Mouse (Mus musculus) cortical plate, adult 2 months (tissue): ENCODE data around the gene Stip1. TPM values are rescaled to one million over a fixed set of nuclear protein-coding genes. Genes with fewer than 3 reads are reported as not detected.

Source experiments
- H3K27ac ChIP-seq: fragments of 200-500 bp; 2 replicates; pipeline ENCODE4 v1.5.1; 2012; ENCODE audit warnings: low read length, control low read depth, inconsistent platforms; ENCODE audit not compliant: insufficient read depth
- H3K4me1 ChIP-seq: fragments of 200-500 bp; 2 replicates; pipeline ENCODE4 v1.6.1; 2011; ENCODE audit warnings: low read length; ENCODE audit not compliant: control insufficient read depth, insufficient read depth
- H3K4me3 ChIP-seq: fragments of 200-500 bp; 2 replicates; pipeline ENCODE4 v1.5.1; 2011; ENCODE audit warnings: mild to moderate bottlenecking, low read length, control low read depth; ENCODE audit not compliant: insufficient read depth
- CTCF ChIP-seq: fragments of 200-500 bp; IDR thresholded peaks from 2 replicates; pipeline ENCODE4 v1.5.1; 2011; ENCODE audit warnings: mild to moderate bottlenecking, control low read depth, low read length; ENCODE audit not compliant: insufficient read depth; ENCODE audit errors: extremely low read depth
- POLR2A ChIP-seq: fragments of 200-500 bp; IDR thresholded peaks from 2 replicates; pipeline ENCODE4 v1.6.1; 2011; ENCODE audit warnings: mild to moderate bottlenecking, low read length, control low read depth; ENCODE audit not compliant: insufficient read depth; ENCODE audit errors: extremely low read depth
- polyA plus RNA-seq: library from polyadenylated mRNA; depleted of rRNA; stranded (reverse); fragments of >200 nt; gene quantifications from 2 replicates; pipeline ENCODE4 v1.2.3, GENCODE M21; 2012

The Stip1 gene
- polyA plus RNA-seq, 1 experiment, result 140 TPM

DNA sequence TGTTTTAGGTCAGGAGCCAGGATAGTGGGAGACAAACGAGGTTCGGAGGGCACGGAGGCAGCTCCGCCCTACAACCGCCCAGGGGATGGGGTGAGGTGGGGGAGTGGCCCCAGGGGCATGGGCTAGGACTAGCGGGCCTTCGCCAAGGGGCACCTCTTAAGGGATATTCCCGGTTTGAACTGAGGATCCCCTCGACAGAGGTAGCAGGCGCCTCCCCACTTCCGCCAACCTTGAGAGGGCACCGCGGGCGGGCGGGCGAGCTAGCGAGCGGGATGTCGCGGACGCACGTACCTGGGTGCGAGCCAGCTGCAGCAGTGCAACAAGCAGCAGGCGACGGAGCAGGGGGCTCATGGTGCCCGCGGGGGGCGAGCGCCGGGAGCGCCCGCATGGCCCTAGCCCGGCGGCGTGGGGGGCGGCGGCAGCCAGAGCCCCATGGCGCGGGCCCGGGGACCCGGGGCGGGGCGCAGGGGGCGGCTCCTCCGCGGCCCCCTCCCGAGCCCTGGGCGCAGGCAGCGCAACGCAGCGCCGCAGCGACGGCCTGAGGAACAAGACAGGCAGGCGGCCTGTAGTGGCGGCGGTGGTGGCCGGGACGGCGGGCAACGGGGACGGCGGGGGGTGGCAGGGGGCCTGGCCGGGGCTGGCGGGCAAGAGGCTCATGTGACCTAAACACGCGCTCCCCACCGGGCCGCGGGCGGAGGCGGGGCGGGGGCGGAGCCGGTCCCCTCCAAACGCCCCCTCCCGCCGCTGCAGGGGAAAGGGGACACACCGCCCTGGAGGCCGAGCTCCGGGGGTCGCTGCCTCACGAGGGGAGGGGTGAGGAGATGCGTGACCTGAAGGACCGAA lies 52.5 kb downstream of the Stip1 start, which contains the start of gene Vegfb:
Gene Vegfb, minus strand, starts transcription at position 591 of the 843 bp plus-strand sequence.
- no peak for TF ChIP-seq CTCF
- TF ChIP-seq POLR2A, result peak; percentile 36; the same call in 1 of the 2 replicates
- H3K4me3 ChIP-seq, result peak within 1 kb of the TSS; percentile 80
- 0 out of 2 replicates have a peak, but pooled peaks cover 2% of the 10 kb centered on the region for H3K4me1 ChIP-seq
- peak within 1 kb of the TSS; percentile 92 for H3K27ac ChIP-seq

DNA sequence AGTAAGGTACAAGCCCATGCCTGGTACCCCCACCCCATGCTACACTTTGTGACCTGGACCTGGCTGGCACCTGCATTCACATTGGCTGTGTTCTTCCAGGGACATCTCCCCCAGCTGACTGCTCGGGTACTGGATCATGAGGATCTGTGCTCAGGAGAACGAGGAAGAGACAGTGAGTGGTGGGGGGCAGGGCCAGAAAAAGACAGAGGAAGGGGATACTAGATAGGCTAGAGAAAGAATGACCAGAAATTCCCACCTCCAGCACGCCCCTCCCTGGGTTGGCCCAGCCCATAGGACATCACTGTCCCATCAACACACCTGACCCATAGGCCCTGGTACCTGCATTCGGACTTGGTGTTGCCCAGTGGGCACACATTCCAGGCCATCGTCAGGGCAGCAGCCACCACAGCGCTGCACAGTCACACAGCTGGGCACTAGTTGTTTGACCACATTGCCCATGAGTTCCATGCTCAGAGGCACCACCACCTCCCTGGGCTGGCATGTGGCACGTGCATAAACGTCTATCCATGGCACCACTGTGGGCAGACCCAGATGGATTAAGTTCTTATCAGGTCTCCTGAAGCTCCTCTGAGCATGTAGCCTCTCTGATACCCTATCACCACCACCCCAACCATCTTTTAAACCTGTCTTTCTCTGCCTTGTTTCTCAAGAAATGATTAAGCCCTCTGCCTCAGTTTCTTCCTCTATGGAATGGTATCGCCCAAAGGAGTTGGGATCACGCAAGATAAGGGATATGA lies 53.6 kb downstream of the Stip1 start:
- no peak overlapping the region; the same call in 1 of the 2 replicates for H3K4me3 ChIP-seq
- 0 out of 2 replicates have a peak, but pooled peaks cover 2% of the 10 kb centered on the region for H3K4me1 ChIP-seq
- TF ChIP-seq POLR2A, result no peak
- TF ChIP-seq CTCF, result no peak
- H3K27ac ChIP-seq, result 0 out of 2 replicates have a peak overlapping the region, but pooled peaks have one; percentile 92

DNA sequence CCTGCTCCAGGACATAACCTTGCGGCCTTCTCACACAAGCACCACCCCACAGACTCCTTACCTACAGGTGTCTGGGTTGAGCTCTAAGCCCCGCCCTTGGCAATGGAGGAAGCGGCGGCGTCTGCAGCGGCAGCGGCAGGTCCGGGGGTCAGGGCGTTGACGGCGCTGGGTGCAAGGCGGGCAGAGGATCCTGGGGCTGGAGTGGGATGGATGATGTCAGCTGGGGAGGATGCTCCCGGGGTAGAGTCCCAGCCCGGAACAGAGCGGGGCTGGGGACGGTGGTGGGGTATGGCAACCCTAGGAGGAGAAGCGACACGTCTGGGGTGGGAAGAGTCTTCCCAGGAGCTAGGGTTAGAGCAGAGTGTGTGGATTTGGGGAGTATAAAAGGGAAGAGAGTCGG lies 54.5 kb downstream of the Stip1 start:
- TF ChIP-seq POLR2A (no peak), CTCF (no peak)
- Histone ChIP-seq H3K27ac (no peak overlapping the region), H3K4me3 (no peak overlapping the region), H3K4me1 (0 out of 2 replicates have a peak, but pooled peaks cover 2% of the 10 kb centered on the region)

DNA sequence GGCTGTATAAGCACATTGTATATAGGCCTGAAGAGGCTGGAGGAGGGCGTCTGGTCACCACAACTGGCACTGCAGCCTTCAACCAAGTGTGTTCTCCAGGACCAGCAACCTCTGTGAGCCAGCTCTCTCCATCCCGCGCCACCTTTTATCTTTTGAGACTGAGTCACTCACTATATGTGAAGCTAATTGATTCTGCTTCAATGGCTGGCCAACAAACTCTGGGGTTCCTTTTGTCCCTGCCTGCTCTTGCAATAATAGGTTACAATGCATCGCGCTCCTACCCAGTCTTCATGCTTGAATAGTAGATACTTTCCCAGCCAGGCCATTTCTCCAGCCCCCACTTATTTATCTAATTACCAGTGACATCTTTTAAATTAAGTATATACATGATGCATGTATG lies 56.1 kb downstream of the Stip1 start:
- Histone ChIP-seq H3K27ac (no peak overlapping the region), H3K4me1 (peaks cover 4% of the 10 kb centered on the region; the same call in 1 of the 2 replicates), H3K4me3 (no peak overlapping the region)
- TF ChIP-seq POLR2A, result no peak
- TF ChIP-seq CTCF, result no peak

DNA sequence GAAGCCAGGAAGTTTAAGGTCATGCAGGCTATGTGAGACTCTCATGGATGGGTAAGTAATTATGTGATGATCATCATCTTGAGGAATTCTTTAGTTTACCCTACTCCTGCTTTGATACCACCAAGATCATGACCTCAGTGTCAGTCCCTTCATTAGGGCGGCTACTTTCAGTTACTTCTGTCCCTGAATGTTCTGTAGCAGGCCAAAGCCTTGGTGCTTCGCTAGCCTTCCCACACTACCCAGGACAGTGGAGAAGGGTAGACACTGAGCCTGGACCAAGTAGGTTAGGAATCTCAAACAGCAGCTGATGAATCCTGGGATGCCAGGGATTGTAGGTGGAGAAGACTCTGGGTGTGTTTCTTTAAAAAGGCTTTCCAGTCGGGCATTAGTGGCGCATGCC lies 58.3 kb downstream of the Stip1 start:
- TF ChIP-seq CTCF (no peak), POLR2A (no peak)
- H3K27ac ChIP-seq, result no peak overlapping the region

DNA sequence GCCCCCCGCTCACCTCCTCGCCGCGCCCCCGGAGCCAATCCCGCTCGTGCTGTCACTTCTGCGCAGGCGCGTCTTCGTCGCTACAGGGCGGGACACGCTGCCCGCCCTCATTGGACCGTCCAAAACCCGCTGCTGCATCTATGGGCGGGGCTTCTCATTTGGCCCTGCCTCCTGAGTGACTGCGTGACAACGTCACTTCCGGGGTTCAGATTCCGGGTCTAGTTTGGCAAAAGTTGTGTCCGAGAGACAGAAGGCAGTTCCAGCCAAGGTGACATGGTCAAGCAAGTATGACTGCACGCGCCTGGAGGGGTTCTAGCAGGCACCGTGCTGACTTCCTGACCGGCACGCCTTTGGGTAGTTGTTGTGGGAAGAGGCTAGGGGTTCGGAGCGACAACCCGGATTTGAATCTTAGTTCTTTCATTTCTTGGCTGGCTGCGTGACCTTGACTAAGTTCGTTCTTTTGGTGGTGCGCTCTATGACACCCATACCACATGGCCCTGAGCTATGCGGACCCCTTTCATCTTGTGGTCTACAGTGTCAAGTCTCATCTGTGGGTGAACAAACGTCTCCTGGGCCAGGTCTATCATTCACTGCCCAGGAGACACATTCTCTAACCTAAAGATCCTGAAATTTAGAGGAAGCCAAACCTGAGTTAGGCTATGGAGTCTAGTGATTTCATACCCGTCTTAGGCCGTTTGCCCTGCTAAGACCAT lies 59.2 kb downstream of the Stip1 start, which contains the start of gene Fkbp2:
Gene Fkbp2, minus strand, starts transcription at position 121 of the 713 bp plus-strand sequence.
- no peak for TF ChIP-seq CTCF
- peak; percentile 97 for TF ChIP-seq POLR2A
- peaks cover 5% of the 10 kb centered on the region; the same call in 1 of the 2 replicates for H3K4me1 ChIP-seq
- peak within 1 kb of the TSS; percentile 78 for H3K27ac ChIP-seq
- peak within 1 kb of the TSS; percentile 65 for H3K4me3 ChIP-seq

More for the DNA sequence above, 58.3 kb downstream of the Stip1 start:
- Histone ChIP-seq H3K4me3 (peak overlapping the region; percentile 65; the same call in 1 of the 2 replicates), H3K4me1 (peaks cover 4% of the 10 kb centered on the region; the same call in 1 of the 2 replicates)

DNA sequence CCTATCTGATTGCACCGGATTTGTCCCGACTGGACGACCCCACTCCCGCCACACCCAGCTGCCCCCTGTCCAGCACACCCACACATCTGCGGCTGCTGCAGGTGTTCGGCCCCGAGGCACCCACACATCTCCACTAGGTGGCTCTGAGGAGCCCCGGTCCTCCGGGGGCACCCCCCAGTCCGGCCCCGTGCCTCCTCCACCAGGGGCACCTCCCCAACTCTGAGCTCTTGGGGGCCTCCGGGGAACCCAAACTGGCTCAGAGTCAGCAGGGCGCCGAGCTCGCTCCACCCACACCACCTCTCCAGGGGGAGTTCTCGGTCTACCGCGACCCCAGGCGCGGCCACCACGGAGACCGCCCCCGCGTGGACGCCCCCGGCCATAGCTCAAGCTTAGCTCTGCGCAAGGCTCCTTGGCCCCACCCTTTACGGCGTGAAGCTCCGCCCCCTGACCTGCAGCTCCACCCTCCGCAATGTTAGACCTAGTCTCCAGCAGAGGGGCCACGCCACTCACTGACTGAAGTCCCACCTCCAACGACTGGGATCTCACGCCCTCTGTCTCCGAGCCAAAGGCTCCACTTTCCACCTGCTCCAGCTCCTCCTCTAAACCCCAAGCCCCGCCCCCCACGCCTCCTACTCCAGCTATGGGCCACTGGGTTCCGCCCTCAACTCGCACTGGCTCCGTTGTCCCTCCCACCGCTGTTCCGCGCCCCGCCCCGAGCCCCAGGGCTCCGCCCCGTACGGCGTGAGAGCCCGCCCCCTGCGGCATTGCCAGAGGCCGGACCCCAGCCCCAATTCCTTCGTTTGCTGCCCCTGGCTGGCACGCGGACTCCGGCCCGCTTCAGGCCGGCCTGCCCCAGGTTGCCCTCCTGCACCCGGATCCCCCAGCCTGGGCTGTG lies 60.0 kb downstream of the Stip1 start:
- peak overlapping the region; percentile 65 for H3K4me3 ChIP-seq
- H3K4me1 ChIP-seq, result peaks cover 5% of the 10 kb centered on the region; the same call in 1 of the 2 replicates
- peak; percentile 16; the same call in 1 of the 2 replicates for TF ChIP-seq CTCF
- peak; percentile 52; the same call in 1 of the 2 replicates for TF ChIP-seq POLR2A
- H3K27ac ChIP-seq, result peak overlapping the region; percentile 78

DNA sequence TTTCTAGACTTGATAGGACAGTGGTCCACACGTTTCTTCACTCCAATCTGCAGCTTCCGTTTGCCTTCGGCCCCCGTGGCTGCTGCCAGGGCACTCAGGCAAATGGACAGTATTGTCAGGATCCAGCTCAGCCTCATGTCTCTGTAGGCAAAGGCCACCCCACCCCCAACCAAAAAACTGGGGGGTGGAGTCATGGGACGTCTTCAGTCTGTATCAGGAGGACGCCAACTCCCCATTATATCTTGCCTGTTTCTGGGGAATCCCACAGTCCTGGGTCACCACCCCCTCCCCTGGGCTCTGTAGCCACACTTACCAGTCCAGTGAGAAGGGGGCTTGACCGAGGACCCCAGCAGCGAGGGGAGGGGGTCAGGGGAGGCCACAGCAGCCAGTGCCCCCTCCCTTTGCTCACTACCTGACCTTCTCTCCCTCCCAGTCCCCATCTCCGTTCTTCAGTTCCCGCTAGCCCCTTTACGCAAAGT lies 60.7 kb downstream of the Stip1 start:
- H3K4me1 ChIP-seq, result peaks cover 5% of the 10 kb centered on the region; the same call in 1 of the 2 replicates
- peak overlapping the region; percentile 78 for H3K27ac ChIP-seq
- TF ChIP-seq CTCF (no peak), POLR2A (0 out of 2 replicates have a peak, but pooled peaks have one; percentile 9)

More for the DNA sequence above, 60.7 kb downstream of the Stip1 start:
- H3K4me3 ChIP-seq, result peak overlapping the region; percentile 65
